In genomic region chr11:111583606-111584005, GRCm38 (mm10) we compare ENCODE assay signal across 13 mouse cellular contexts.
DNase-seq lines count a peak whose midpoint lies in the region; ATAC-seq lines count a peak whose summit lies in the region.
"Had no signal": no experiment of that assay in that cellular context is flagged by ENCODE, and none has a peak within 500 bp of the region (broad histone marks: within the 10 kb centered on the region; RNA-seq: fewer than 3 reads in every experiment).

No protein-coding gene starts in this region.

- no peak overlapping the region for H3K9ac ChIP-seq in heart, embryonic 12.5 days
- H3K9ac ChIP-seq in lung, embryonic 15.5 days = no peak overlapping the region
- no peak overlapping the region for H3K9ac ChIP-seq in intestine, embryonic 16.5 days (ENCODE audit: low read depth, low read length)
- H3K9ac ChIP-seq in stomach, embryonic 15.5 days = no peak overlapping the region

- H3K27me3 ChIP-seq in heart, embryonic 12.5 days (replicated peaks) = no peaks in the 10 kb centered on the region
- no peaks in the 10 kb centered on the region for H3K27me3 ChIP-seq in lung, embryonic 15.5 days
- H3K27me3 ChIP-seq in intestine, embryonic 16.5 days (replicated peaks; ENCODE audit: control insufficient read depth, insufficient read depth, low read length) = no peaks in the 10 kb centered on the region
- no peaks in the 10 kb centered on the region for H3K27me3 ChIP-seq in stomach, embryonic 15.5 days (replicated peaks)
- H3K27me3 ChIP-seq: megakaryocyte, embryonic 14.5 days had no signal

- H3K36me3 ChIP-seq in heart, embryonic 12.5 days = no peaks in the 10 kb centered on the region
- H3K36me3 ChIP-seq in lung, embryonic 15.5 days = no peaks in the 10 kb centered on the region
- H3K36me3 ChIP-seq in intestine, embryonic 16.5 days (ENCODE audit: control insufficient read depth, insufficient read depth, low read length) = no peaks in the 10 kb centered on the region
- H3K36me3 ChIP-seq in stomach, embryonic 15.5 days = no peaks in the 10 kb centered on the region

- no peak for DNase-seq in heart, adult 18-20 months
- no peak for DNase-seq in lung, postnatal 36 days
- DNase-seq in gastrocnemius, postnatal 10 days = no peak
- no peak for DNase-seq in adrenal gland, adult (ENCODE audit: inconsistent age in 2 of 2, low spot score in 1 of 2)
- DNase-seq: adrenal gland, postnatal 25 days; cerebellum, postnatal 10 days; heart, postnatal 10 days had no signal

- no peak overlapping the region for H3K27ac ChIP-seq in heart, embryonic 12.5 days (ENCODE audit: poor library complexity, severe bottlenecking)
- no peak overlapping the region for H3K27ac ChIP-seq in lung, embryonic 15.5 days
- H3K27ac ChIP-seq in intestine, embryonic 16.5 days (ENCODE audit: low read length) = no peak overlapping the region
- H3K27ac ChIP-seq in stomach, embryonic 15.5 days = no peak overlapping the region

- H3K4me3 ChIP-seq in heart, embryonic 12.5 days = 0 out of 2 replicates have a peak overlapping the region, but pooled peaks have one; percentile 4
- H3K4me3 ChIP-seq in lung, embryonic 15.5 days = peak overlapping the region; percentile 33
- peak overlapping the region; percentile 30 for H3K4me3 ChIP-seq in intestine, embryonic 16.5 days (ENCODE audit: low read length)
- peak overlapping the region; percentile 25 for H3K4me3 ChIP-seq in stomach, embryonic 15.5 days (replicated peaks)
- H3K4me3 ChIP-seq: megakaryocyte, embryonic 14.5 days had no signal

- H3K4me1 ChIP-seq in heart, embryonic 12.5 days (replicated peaks) = no peaks in the 10 kb centered on the region
- H3K4me1 ChIP-seq in lung, embryonic 15.5 days = no peaks in the 10 kb centered on the region
- no peaks in the 10 kb centered on the region for H3K4me1 ChIP-seq in intestine, embryonic 16.5 days (ENCODE audit: control insufficient read depth, insufficient read depth, low read length)
- no peaks in the 10 kb centered on the region for H3K4me1 ChIP-seq in stomach, embryonic 15.5 days
- H3K4me1 ChIP-seq: megakaryocyte, embryonic 14.5 days had no signal

- H3K9me3 ChIP-seq in heart, embryonic 12.5 days (replicated peaks) = 0 out of 2 replicates have a peak, but pooled peaks cover 4% of the 10 kb centered on the region
- H3K9me3 ChIP-seq in lung, embryonic 15.5 days = no peaks in the 10 kb centered on the region
- no peaks in the 10 kb centered on the region for H3K9me3 ChIP-seq in intestine, embryonic 16.5 days (ENCODE audit: control insufficient read depth, low read length)
- no peaks in the 10 kb centered on the region for H3K9me3 ChIP-seq in stomach, embryonic 15.5 days

- WGBS in heart, embryonic 12.5 days = 56% methylated on average over 13 of the region's 13 CpGs
- WGBS in lung, embryonic 15.5 days = 11% methylated on average over 13 of the region's 13 CpGs
- WGBS in intestine, embryonic 16.5 days = 32% methylated on average over 13 of the region's 13 CpGs
- WGBS in stomach, embryonic 15.5 days = 24% methylated on average over 13 of the region's 13 CpGs

- no peak for ATAC-seq in heart, embryonic 12.5 days (ENCODE audit: insufficient number of reproducible peaks, low FRiP score)
- no peak; the same call in 1 of the 2 replicates for ATAC-seq in lung, embryonic 15.5 days (ENCODE audit: borderline replicate concordance, extremely low read depth, low FRiP score, low TSS enrichment)
- no peak for ATAC-seq in intestine, embryonic 16.5 days
- ATAC-seq in stomach, embryonic 15.5 days (ENCODE audit: insufficient read depth, low FRiP score, low read depth) = no peak
- ATAC-seq: forebrain, embryonic 16.5 days had no signal

- H3K4me2 ChIP-seq in heart, embryonic 12.5 days = peak overlapping the region; percentile 51
- H3K4me2 ChIP-seq in lung, embryonic 15.5 days = peak overlapping the region; percentile 57
- H3K4me2 ChIP-seq in intestine, embryonic 16.5 days (ENCODE audit: low read depth, low read length) = peak overlapping the region; percentile 39
- H3K4me2 ChIP-seq in stomach, embryonic 15.5 days = peak overlapping the region; percentile 51
